Mouse (Mus musculus) forebrain, embryonic 13.5 days (tissue): ENCODE results near the gene Eif2a. TPM values are rescaled to one million over a fixed set of nuclear protein-coding genes. Genes with fewer than 3 reads are reported as not detected.

ENCODE experiments used
- ATAC-seq: fragments of 200-750 bp; cut with Nextera tagmentation; 2 replicates; pipeline ENCODE4 v1.8.0; 2017
- H3K27ac ChIP-seq: fragments of 300-500 bp; sonication (generic); 2 replicates; pipeline ENCODE4 v1.5.1; 2015; ENCODE audit warnings: inconsistent platforms, mild to moderate bottlenecking, moderate library complexity
- H3K27me3 ChIP-seq: fragments of 300-500 bp; sonication (generic); 2 replicates; pipeline ENCODE4 v1.6.1; 2015; ENCODE audit warnings: mild to moderate bottlenecking, inconsistent platforms
- H3K36me3 ChIP-seq: fragments of 300-500 bp; sonication (generic); 2 replicates; pipeline ENCODE4 v1.6.1; 2015; ENCODE audit warnings: mild to moderate bottlenecking, inconsistent platforms; ENCODE audit not compliant: poor library complexity, severe bottlenecking
- H3K4me1 ChIP-seq: fragments of 300-500 bp; sonication (generic); 2 replicates; pipeline ENCODE4 v1.6.1; 2015; ENCODE audit warnings: inconsistent platforms
- H3K4me2 ChIP-seq: fragments of 300-500 bp; sonication (generic); 2 replicates; pipeline ENCODE4 v1.6.1; 2015; ENCODE audit warnings: inconsistent platforms, mild to moderate bottlenecking, moderate library complexity
- H3K4me3 ChIP-seq: fragments of 300-500 bp; sonication (generic); 2 replicates; pipeline ENCODE4 v1.5.1; 2015; ENCODE audit warnings: mild to moderate bottlenecking, inconsistent platforms
- H3K9ac ChIP-seq: fragments of 300-500 bp; sonication (generic); 2 replicates; pipeline ENCODE4 v1.6.1; 2015; ENCODE audit warnings: mild to moderate bottlenecking, inconsistent platforms
- H3K9me3 ChIP-seq: fragments of 300-500 bp; sonication (generic); replicated peaks from 2 replicates; pipeline ENCODE4 v1.6.1; 2016; ENCODE audit warnings: inconsistent platforms
- WGBS: fragments of 180-500 bp; shearing (Covaris S2); methylation state at CpG from one replicate; pipeline ENCODE4 v1.1.7; 2015; 5-methylcytosine and 5-hydroxymethylcytosine counted together
- polyA plus RNA-seq: library from polyadenylated mRNA; unstranded; fragments of >200 nt; fragmentation: Nextera tagmentation; extraction: Ambion mirVana; gene quantifications from 2 replicates; pipeline ENCODE4 v1.2.1, GENCODE M21; 2015

Eif2a gene
- polyA plus RNA-seq, 1 experiment from 2014 or later = 54.9 TPM

DNA sequence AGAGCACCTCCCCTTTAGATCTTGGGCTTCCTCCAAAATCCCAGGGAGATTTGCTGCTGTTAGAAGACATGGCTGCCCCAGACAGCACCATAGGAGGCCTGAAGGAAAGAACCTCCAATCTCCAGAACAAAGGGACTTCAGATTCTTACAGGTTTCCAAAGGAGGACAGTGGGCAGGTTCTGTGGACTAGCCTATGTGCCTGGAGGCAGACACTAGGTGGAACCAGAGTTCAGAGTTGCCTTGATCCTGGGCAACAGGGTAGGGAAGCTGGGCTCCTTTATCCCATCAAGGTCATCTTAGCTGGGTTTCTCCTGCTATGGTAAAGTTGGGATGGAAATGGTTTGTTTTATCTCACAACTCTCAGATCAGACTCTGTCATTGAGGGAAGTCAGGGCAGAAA lies 14.0 kb upstream of the Eif2a start:
- Histone ChIP-seq H3K9ac (no peak overlapping the region), H3K27ac (no peak overlapping the region), H3K9me3 (no peaks in the 10 kb centered on the region), H3K4me3 (no peak overlapping the region), H3K4me2 (no peak overlapping the region), H3K36me3 (no peaks in the 10 kb centered on the region), H3K27me3 (no peaks in the 10 kb centered on the region), H3K4me1 (no peaks in the 10 kb centered on the region)
- ATAC-seq = no peak

DNA sequence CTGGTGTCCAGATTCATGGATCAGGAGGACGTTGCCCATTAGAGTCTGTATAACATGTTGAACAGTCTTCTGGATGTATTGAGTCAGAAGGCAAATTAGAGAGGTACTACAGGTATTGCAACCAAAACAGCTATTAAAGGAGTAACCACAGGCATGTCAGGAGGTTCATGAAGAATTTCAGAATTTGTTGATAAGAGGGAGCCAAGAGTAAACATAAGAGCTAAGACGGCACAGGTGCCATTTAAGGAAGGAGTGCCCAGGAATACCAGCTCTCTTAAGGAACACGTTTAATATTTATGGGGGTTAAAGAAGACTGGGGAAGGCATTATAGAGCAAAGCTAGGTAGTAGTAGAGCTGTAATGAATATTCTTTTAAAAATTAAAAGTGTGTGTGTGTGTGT lies 12.9 kb upstream of the Eif2a start:
- 83% methylated on average over 3 of the region's 3 CpGs for WGBS

DNA sequence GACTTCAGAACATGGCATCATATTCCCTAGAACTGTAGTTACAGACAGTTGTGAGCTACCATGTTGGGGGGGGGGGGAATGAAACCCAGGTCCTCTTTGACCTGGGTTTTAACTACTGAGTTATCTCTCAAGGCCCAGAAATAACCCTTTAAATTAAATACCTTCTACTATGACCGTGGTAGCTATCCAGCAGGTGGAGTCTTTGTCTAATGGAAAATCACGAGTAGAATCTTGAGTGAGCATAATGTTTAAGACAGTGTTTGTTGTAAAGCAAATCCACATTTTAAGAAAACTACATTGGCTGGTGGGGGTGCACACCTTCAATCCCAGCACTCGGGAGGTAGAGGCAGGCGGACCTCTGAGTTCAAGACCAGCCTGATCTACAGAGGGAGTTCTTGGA lies 12.1 kb upstream of the Eif2a start:
- ATAC-seq = no peak
- Histone ChIP-seq H3K9ac (no peak overlapping the region), H3K4me3 (no peak overlapping the region), H3K27ac (no peak overlapping the region), H3K36me3 (no peaks in the 10 kb centered on the region), H3K4me2 (no peak overlapping the region), H3K4me1 (no peaks in the 10 kb centered on the region), H3K9me3 (no peaks in the 10 kb centered on the region), H3K27me3 (no peaks in the 10 kb centered on the region)
- 81% methylated on average over 4 of the region's 4 CpGs for WGBS

More for the DNA sequence above, 12.9 kb upstream of the Eif2a start:
- no peak overlapping the region for H3K9ac ChIP-seq
- H3K27ac ChIP-seq = no peak overlapping the region
- H3K4me2 ChIP-seq = no peak overlapping the region
- ATAC-seq = no peak
- no peak overlapping the region for H3K4me3 ChIP-seq
- no peaks in the 10 kb centered on the region for H3K4me1 ChIP-seq
- no peaks in the 10 kb centered on the region for H3K27me3 ChIP-seq
- H3K9me3 ChIP-seq = no peaks in the 10 kb centered on the region
- H3K36me3 ChIP-seq = no peaks in the 10 kb centered on the region

DNA sequence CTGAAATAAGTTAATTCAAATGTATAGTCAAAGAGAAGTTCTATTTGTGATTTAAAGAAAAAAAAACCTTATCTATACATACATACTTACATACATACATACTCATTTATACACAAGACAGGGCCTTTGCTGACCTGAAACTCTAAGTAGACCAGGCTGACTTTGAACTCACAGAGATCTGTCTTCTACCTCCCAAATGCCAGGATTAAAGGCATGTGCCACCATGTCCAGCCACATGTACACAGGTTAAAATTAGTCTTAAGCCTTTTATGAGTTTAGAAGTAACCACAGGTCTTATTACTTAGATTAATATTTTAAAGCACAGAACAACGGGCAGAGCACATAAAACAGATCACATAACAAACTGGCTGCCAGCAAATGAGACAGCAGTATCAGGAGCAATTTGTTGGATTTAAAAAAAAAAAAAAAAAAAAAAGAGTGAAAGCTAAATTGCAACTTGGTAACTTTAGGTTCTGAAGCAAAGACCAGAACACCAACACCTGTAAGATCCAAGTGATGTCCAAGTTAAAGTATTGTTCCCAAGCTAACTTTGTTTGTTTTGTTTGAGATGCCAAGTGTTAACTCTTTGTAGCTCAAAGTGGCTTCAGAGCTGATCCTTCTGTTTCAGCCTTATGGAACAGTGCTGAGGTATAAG lies 9.5 kb upstream of the Eif2a start:
- Histone ChIP-seq H3K4me3 (no peak overlapping the region), H3K27ac (no peak overlapping the region), H3K4me2 (no peak overlapping the region), H3K9me3 (no peaks in the 10 kb centered on the region), H3K27me3 (no peaks in the 10 kb centered on the region), H3K4me1 (no peaks in the 10 kb centered on the region), H3K9ac (no peak overlapping the region), H3K36me3 (peaks cover under 1% of the 10 kb centered on the region; the same call in 1 of the 2 replicates)
- no peak for ATAC-seq
- WGBS = 96% methylated on average over 1 of the region's 1 CpGs

DNA sequence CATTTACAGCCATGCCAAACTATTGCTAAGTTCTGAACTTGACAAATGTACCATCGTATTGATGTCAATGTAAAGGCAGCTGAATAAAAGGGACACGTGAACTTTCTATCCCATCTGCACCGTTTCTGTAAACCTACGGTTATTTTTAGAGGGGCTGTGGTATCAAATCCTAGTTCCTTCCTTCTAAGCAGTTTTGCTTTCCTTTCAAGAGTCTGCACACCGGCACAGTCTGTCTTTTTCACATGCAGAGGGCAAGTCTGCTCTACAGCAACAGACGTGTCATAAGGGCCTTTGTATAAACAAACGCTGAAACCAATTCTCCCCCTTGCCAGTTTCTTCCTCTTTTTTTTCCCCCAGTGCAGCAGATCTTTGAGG lies 9.0 kb upstream of the Eif2a start:
- ATAC-seq = no peak
- Histone ChIP-seq H3K4me3 (no peak overlapping the region), H3K9me3 (no peaks in the 10 kb centered on the region), H3K4me2 (no peak overlapping the region), H3K27me3 (no peaks in the 10 kb centered on the region), H3K27ac (no peak overlapping the region), H3K36me3 (peaks cover 6% of the 10 kb centered on the region), H3K4me1 (no peaks in the 10 kb centered on the region), H3K9ac (no peak overlapping the region)
- 86% methylated on average over 7 of the region's 7 CpGs for WGBS

DNA sequence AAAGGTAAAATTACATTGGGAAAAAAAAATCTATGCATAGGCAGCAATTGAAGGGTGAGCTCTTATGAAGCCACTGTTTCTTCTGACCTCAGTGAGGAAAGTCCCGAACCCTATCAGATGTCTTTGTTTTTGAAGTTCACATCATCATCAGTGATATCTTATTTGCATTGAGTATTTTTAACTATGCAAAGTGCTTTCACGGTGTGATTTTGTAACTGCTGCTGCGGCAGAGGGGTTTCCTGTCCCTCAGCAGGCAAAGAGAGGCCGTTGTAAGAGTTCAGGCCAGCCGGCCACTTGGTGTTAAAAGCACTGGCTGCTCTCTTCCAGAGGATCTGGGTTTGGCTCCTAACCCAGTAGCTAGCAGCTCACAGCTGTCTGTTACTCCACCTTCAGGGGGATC lies 8.4 kb upstream of the Eif2a start:
- H3K4me2 ChIP-seq = no peak overlapping the region
- no peak overlapping the region for H3K4me3 ChIP-seq
- H3K4me1 ChIP-seq = no peaks in the 10 kb centered on the region
- WGBS = 81% methylated on average over 5 of the region's 5 CpGs
- H3K36me3 ChIP-seq = peaks cover 9% of the 10 kb centered on the region
- ATAC-seq = no peak
- H3K9ac ChIP-seq = no peak overlapping the region
- no peaks in the 10 kb centered on the region for H3K9me3 ChIP-seq
- no peaks in the 10 kb centered on the region for H3K27me3 ChIP-seq
- H3K27ac ChIP-seq = no peak overlapping the region

DNA sequence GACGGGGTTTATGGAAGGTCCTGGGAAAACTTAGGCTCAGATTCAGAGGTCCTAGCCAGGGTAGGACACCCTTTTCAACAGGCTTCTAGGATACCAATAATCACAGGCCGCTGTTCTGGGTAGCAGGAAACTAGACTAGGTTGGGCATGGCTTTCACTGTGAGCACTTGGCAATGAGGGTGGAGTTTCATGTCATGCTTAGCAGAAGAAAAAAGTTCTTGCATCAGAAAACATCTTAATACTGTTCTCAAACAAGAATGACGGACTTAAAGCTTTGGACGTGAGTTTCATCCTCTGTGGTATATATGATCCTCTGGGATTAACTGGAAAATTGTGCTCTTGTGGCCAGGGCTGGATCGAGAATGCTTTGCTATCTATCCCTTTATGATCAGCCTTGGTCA lies 7.8 kb upstream of the Eif2a start:
- Histone ChIP-seq H3K27ac (no peak overlapping the region), H3K27me3 (no peaks in the 10 kb centered on the region), H3K4me3 (no peak overlapping the region), H3K4me1 (no peaks in the 10 kb centered on the region), H3K9ac (no peak overlapping the region), H3K4me2 (no peak overlapping the region), H3K36me3 (peaks cover 13% of the 10 kb centered on the region), H3K9me3 (no peaks in the 10 kb centered on the region)
- ATAC-seq = no peak
- WGBS = 86% methylated on average over 5 of the region's 5 CpGs

DNA sequence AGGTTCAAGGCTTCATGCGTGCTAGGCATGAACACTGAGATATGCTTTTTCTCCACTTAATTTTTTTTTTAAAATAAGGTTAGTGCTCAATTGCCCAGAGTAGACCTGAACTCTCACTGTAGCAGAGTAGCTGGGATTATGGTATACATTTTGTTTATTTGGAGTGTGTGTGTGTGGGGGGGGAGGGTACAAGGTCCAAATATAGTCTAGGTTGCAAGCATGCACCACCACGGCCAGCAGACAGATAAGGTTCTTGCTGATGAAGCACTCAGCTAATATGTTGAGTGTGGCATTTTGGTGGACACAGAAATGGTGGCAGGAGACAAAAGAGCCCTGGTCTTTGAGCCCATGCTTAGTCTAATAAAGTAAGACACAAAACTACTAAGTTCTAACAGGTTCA lies 6.7 kb upstream of the Eif2a start:
- no peaks in the 10 kb centered on the region for H3K9me3 ChIP-seq
- 93% methylated on average over 2 of the region's 2 CpGs for WGBS
- no peak for ATAC-seq
- H3K4me1 ChIP-seq = peaks cover 3% of the 10 kb centered on the region; the same call in 1 of the 2 replicates
- no peak overlapping the region for H3K9ac ChIP-seq
- H3K4me3 ChIP-seq = no peak overlapping the region
- H3K36me3 ChIP-seq = peaks cover 17% of the 10 kb centered on the region
- no peak overlapping the region for H3K4me2 ChIP-seq
- H3K27ac ChIP-seq = no peak overlapping the region
- no peaks in the 10 kb centered on the region for H3K27me3 ChIP-seq

DNA sequence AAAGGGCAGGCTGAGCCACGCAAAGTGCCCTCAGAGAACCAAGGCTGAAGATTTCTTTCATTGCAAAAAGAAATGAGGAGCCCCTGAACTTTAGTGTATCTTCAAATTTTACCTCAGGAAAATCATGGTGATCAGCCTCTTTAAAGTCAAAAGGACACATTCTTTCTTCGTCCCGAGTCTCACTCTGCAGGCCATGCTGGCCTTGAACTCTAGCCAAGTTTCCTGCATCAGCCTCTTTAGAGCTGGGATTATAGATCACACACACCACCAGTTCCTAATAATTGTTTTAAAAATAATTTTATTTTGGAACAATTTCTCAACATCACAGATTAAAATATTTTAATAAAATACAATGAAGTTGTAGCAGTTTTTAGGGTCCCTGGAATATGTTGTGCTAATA lies 6.1 kb upstream of the Eif2a start:
- H3K36me3 ChIP-seq = peaks cover 17% of the 10 kb centered on the region
- no peaks in the 10 kb centered on the region for H3K27me3 ChIP-seq
- no peak overlapping the region for H3K9ac ChIP-seq
- H3K9me3 ChIP-seq = no peaks in the 10 kb centered on the region
- no peak for ATAC-seq
- H3K4me1 ChIP-seq = peaks cover 8% of the 10 kb centered on the region
- WGBS = 73% methylated on average over 3 of the region's 3 CpGs
- H3K4me2 ChIP-seq = no peak overlapping the region
- no peak overlapping the region for H3K27ac ChIP-seq
- no peak overlapping the region for H3K4me3 ChIP-seq

DNA sequence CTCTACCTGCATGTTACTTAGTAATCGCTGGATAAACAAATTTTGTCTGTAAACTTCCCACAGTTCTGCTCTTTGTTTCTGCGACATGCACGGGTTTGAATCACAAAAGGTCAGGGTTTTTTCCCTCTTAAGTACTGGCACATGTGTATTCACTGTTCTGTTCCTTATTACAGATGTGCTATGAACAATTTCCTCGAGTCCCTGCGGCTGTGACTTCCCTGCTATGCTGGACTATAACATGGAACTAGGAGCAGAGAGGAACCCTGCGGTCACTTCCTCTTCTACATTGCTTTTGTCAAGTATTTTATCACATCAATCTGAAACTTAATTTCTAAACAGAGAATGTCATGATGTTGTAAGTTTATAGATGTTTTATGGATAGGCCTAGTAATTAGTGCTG lies 5.3 kb upstream of the Eif2a start:
- H3K4me3 ChIP-seq = no peak overlapping the region
- peaks cover 12% of the 10 kb centered on the region for H3K4me1 ChIP-seq
- no peaks in the 10 kb centered on the region for H3K9me3 ChIP-seq
- no peaks in the 10 kb centered on the region for H3K27me3 ChIP-seq
- H3K27ac ChIP-seq = no peak overlapping the region
- H3K36me3 ChIP-seq = peaks cover 17% of the 10 kb centered on the region
- no peak overlapping the region for H3K4me2 ChIP-seq
- H3K9ac ChIP-seq = no peak overlapping the region
- 89% methylated on average over 6 of the region's 6 CpGs for WGBS
- ATAC-seq = no peak

DNA sequence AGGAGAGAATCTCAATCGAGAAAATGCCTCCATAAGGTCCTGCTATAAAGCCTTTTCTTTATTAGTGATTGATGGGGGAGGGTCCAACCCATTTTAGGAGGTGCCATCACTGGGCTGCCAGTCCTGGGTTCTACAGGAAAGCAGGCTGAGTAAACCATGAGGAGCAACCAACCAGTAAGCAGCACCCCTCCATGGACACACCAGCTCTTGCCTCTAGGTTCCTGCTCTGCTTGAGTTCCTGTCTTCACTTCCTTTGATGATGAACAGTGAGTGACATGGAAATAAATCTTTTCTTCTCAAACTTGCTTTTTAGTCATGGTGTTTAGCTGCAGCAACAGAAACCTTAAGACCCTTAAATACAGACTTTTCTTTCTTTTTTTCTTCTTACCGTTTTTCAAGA lies 4.3 kb upstream of the Eif2a start:
- no peaks in the 10 kb centered on the region for H3K9me3 ChIP-seq
- no peak for ATAC-seq
- H3K4me3 ChIP-seq = no peak overlapping the region
- no peak overlapping the region for H3K9ac ChIP-seq
- no peaks in the 10 kb centered on the region for H3K27me3 ChIP-seq
- H3K36me3 ChIP-seq = peaks cover 17% of the 10 kb centered on the region
- WGBS = 84% methylated on average over 2 of the region's 2 CpGs
- no peak overlapping the region for H3K27ac ChIP-seq
- no peak overlapping the region for H3K4me2 ChIP-seq
- peaks cover 14% of the 10 kb centered on the region for H3K4me1 ChIP-seq

DNA sequence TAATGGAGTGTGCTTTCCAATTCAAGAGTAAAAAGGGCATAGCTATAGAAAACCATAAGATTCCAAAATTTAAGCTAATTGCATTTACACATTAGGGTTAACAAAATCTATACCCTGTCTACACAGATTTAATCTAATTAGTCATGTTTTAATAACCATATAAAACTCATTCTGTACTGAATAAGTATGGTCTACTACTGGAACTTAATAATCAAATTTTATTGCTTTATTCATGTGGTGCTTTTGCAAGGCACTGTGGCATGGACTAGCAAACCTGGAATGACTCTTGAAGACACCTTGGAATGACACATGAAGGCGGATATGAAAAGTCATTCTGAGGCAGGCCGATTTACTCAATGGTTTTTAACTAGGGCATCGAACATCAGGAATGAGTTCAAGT lies 2.2 kb upstream of the Eif2a start:
- Histone ChIP-seq H3K36me3 (peaks cover 17% of the 10 kb centered on the region), H3K9ac (no peak overlapping the region), H3K27ac (no peak overlapping the region), H3K4me3 (no peak overlapping the region), H3K4me2 (no peak overlapping the region), H3K27me3 (no peaks in the 10 kb centered on the region), H3K9me3 (no peaks in the 10 kb centered on the region), H3K4me1 (peaks cover 25% of the 10 kb centered on the region)
- WGBS = 97% methylated on average over 3 of the region's 3 CpGs
- ATAC-seq = no peak

DNA sequence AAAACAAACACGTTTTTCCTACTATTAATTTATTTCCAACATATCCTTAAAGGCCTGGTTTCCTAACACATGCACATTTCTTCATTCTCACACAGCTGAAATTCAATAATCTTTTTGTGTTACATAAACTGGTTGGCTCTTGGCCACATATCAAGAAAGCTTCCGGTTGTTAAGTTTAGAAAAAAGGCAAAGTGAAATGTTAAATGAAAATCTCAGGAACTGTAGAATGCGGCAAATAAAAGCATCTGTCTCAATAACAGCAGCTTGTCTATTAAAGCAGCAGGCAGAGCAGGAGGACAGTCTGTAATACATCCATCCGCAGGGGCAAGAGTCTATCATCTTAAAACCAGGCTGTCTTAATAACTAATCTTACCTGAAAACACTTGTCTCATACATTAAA lies 1.4 kb upstream of the Eif2a start:
- ATAC-seq = no peak
- WGBS = 64% methylated on average over 4 of the region's 4 CpGs
- Histone ChIP-seq H3K4me1 (peaks cover 25% of the 10 kb centered on the region), H3K27ac (no peak overlapping the region), H3K9ac (peak overlapping the region; percentile 94; the same call in 1 of the 2 replicates), H3K4me2 (peak overlapping the region; percentile 80), H3K27me3 (no peaks in the 10 kb centered on the region), H3K36me3 (peaks cover 17% of the 10 kb centered on the region), H3K4me3 (peak overlapping the region; percentile 93), H3K9me3 (no peaks in the 10 kb centered on the region)
